Mouse (Mus musculus): ENCODE data around the gene Gm20388. TPM values are rescaled to one million over a fixed set of nuclear protein-coding genes. Genes with fewer than 3 reads are reported as not detected.

Gene Gm20388
- polyA plus RNA-seq, 2 experiments = 8.5 TPM; not detected in 1

DNA sequence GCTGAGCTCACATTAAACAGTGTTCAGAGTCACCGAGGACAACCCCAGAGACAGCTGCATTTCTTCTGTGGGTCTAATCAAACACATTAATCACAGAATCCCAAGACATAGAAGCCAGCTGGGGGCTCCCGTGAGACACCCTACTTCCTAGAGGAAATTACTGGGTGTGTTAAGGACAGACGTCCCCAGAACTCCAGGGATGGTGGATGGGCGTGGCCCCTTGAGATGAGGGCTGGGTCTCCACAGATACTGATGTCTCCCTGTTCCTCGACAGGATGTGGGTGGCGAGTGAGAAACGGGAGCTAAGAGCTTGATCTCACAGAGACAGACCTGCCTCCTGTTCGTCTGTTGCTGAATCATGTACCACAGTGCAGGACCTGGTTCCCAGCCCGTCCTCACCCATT lies 2432.2 kb downstream of the Gm20388 start:
- Histone ChIP-seq H3K27ac (no peak overlapping the region), H3K9me3 (ENCODE audit: control insufficient read depth, low read length) (no peaks in the 10 kb centered on the region), H3K27me3 (ENCODE audit: control insufficient read depth, insufficient read depth, low read length) (no peaks in the 10 kb centered on the region), H3K4me2 (ENCODE audit: low read depth) (peak overlapping the region; percentile 73), H3K4me3 (ENCODE audit: insufficient read depth in 1 of 2, low read depth in 2 of 2, low read length in 2 of 2) (no peak overlapping the region; a peak in 1 of 4 replicates), H3K4me1 (replicated peaks; ENCODE audit: control insufficient read depth in 2 of 2, insufficient read depth in 2 of 2, low read length in 1 of 2) (peaks cover 36 to 50% of the 10 kb centered on the region in 2 experiments), H3K36me3 (replicated peaks; ENCODE audit: control insufficient read depth, insufficient read depth, low read depth) (peaks cover 12% of the 10 kb centered on the region), H3K9ac (replicated peaks) (peak overlapping the region; percentile 17; the same call in 1 of the 2 replicates)
- ATAC-seq (ENCODE audit: insufficient read depth) (peak; percentile 26), DNase-seq (ENCODE audit: low read depth in 3 of 3, low spot score in 3 of 3) (no peak)
- under 1% methylated on average over 9 of the region's 9 CpGs for WGBS (ENCODE audit: insufficient replicate concordance)
- TF ChIP-seq EP300 (IDR thresholded peaks at IDR 0.05; ENCODE audit: low read depth) (no peak), CTCF (IDR thresholded peaks at IDR 0.05; ENCODE audit: low read depth) (no peak)

GRCm38 (mm10) chr8:122343341-122343740 lies 2432.7 kb downstream of the Gm20388 start:
- ATAC-seq (ENCODE audit: insufficient read depth) (no peak), DNase-seq (ENCODE audit: low read depth in 3 of 3, low spot score in 3 of 3) (no peak)
- H3K4me2 ChIP-seq (ENCODE audit: low read depth) = peak overlapping the region; percentile 73
- H3K9ac ChIP-seq (replicated peaks) = peak overlapping the region; percentile 55
- H3K4me1 ChIP-seq (replicated peaks; ENCODE audit: control insufficient read depth in 2 of 2, insufficient read depth in 2 of 2, low read length in 1 of 2) = peaks cover 36 to 50% of the 10 kb centered on the region in 2 experiments
- TF ChIP-seq EP300 (IDR thresholded peaks at IDR 0.05; ENCODE audit: low read depth) = no peak
- no peak for TF ChIP-seq CTCF (IDR thresholded peaks at IDR 0.05; ENCODE audit: low read depth)
- H3K27me3 ChIP-seq (ENCODE audit: control insufficient read depth, insufficient read depth, low read length) = no peaks in the 10 kb centered on the region
- H3K4me3 ChIP-seq (ENCODE audit: insufficient read depth in 1 of 2, low read depth in 2 of 2, low read length in 2 of 2) = peak overlapping the region; percentile 26 to 41; a peak in 3 of 4 replicates
- 6% methylated on average over 11 of the region's 11 CpGs for WGBS (ENCODE audit: insufficient replicate concordance)
- peak overlapping the region; percentile 24; the same call in 1 of the 2 replicates for H3K27ac ChIP-seq
- no peaks in the 10 kb centered on the region for H3K9me3 ChIP-seq (ENCODE audit: control insufficient read depth, low read length)
- peaks cover 7% of the 10 kb centered on the region for H3K36me3 ChIP-seq (replicated peaks; ENCODE audit: control insufficient read depth, insufficient read depth, low read depth)

GRCm38 (mm10) chr8:122343758-122344157 lies 2433.1 kb downstream of the Gm20388 start:
- WGBS (ENCODE audit: insufficient replicate concordance) = under 1% methylated on average over 14 of the region's 14 CpGs
- Histone ChIP-seq H3K27ac (peak overlapping the region; percentile 24; the same call in 1 of the 2 replicates), H3K4me3 (ENCODE audit: insufficient read depth in 1 of 2, low read depth in 2 of 2, low read length in 2 of 2) (peak overlapping the region; percentile 26 to 41; a peak in 3 of 4 replicates), H3K9me3 (ENCODE audit: control insufficient read depth, low read length) (no peaks in the 10 kb centered on the region), H3K27me3 (ENCODE audit: control insufficient read depth, insufficient read depth, low read length) (no peaks in the 10 kb centered on the region), H3K9ac (replicated peaks) (peak overlapping the region; percentile 55), H3K4me2 (ENCODE audit: low read depth) (peak overlapping the region; percentile 73), H3K4me1 (replicated peaks; ENCODE audit: control insufficient read depth in 2 of 2, insufficient read depth in 2 of 2, low read length in 1 of 2) (peaks cover 38 to 54% of the 10 kb centered on the region in 2 experiments), H3K36me3 (replicated peaks; ENCODE audit: control insufficient read depth, insufficient read depth, low read depth) (peaks cover 4% of the 10 kb centered on the region)
- peak; percentile 47 for ATAC-seq (ENCODE audit: insufficient read depth)
- TF ChIP-seq CTCF (IDR thresholded peaks at IDR 0.05; ENCODE audit: low read depth) = no peak
- TF ChIP-seq EP300 (IDR thresholded peaks at IDR 0.05; ENCODE audit: low read depth) = no peak
- DNase-seq (ENCODE audit: low read depth in 3 of 3, low spot score in 3 of 3) = no peak

DNA sequence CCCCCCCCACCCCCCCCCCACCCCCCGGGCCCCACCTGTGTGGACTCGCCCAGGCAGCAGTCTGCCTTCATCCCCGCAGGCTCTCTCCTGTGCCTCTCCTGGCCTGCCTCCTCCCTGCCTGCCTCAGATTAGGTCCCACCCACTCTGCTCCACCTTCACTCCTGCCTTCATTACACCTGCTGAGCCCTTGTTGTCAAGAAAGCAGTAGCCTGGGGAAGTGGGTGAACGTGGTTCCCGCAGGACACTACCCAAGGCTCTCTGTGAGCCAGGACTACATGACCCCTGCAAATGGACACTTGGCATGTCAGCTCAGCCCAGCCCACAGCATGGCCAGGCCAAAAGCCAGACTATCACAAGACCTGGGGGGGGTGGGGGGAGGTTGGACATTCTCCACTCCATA lies 2433.6 kb downstream of the Gm20388 start:
- no peak overlapping the region; the same call in 1 of the 2 replicates for H3K27ac ChIP-seq
- peak; percentile 71 for ATAC-seq (ENCODE audit: insufficient read depth)
- H3K4me1 ChIP-seq (replicated peaks; ENCODE audit: control insufficient read depth in 2 of 2, insufficient read depth in 2 of 2, low read length in 1 of 2) = peaks cover 43 to 59% of the 10 kb centered on the region in 2 experiments
- no peaks in the 10 kb centered on the region for H3K9me3 ChIP-seq (ENCODE audit: control insufficient read depth, low read length)
- WGBS (ENCODE audit: insufficient replicate concordance) = 7% methylated on average over 2 of the region's 5 CpGs
- H3K36me3 ChIP-seq (replicated peaks; ENCODE audit: control insufficient read depth, insufficient read depth, low read depth) = peaks cover under 1% of the 10 kb centered on the region
- H3K4me3 ChIP-seq (ENCODE audit: insufficient read depth in 1 of 2, low read depth in 2 of 2, low read length in 2 of 2) = no peak overlapping the region
- DNase-seq (ENCODE audit: low read depth in 3 of 3, low spot score in 3 of 3) = no peak
- H3K9ac ChIP-seq (replicated peaks) = peak overlapping the region; percentile 49; the same call in 1 of the 2 replicates
- peak overlapping the region; percentile 73 for H3K4me2 ChIP-seq (ENCODE audit: low read depth)
- TF ChIP-seq CTCF (IDR thresholded peaks at IDR 0.05; ENCODE audit: low read depth) (no peak), EP300 (IDR thresholded peaks at IDR 0.05; ENCODE audit: low read depth) (no peak)
- no peaks in the 10 kb centered on the region for H3K27me3 ChIP-seq (ENCODE audit: control insufficient read depth, insufficient read depth, low read length)

- peak overlapping the region; percentile 1; the same call in 1 of the 2 replicates for H3K4me2 ChIP-seq (ENCODE audit: low read depth)
- 23% methylated on average over 12 of the region's 12 CpGs for WGBS (ENCODE audit: insufficient replicate concordance)
- no peak for DNase-seq (ENCODE audit: low read depth in 3 of 3, low spot score in 3 of 3)
Measured at GRCm38 (mm10) chr8:122345181-122346095, 2434.8 kb downstream of the Gm20388 start.

More at GRCm38 (mm10) chr8:122345181-122346095, 2434.8 kb downstream of the Gm20388 start:
- H3K4me3 ChIP-seq (ENCODE audit: insufficient read depth in 1 of 2, low read depth in 2 of 2, low read length in 2 of 2) = no peak overlapping the region
- no peak overlapping the region for H3K27ac ChIP-seq
- no peak for ATAC-seq (ENCODE audit: insufficient read depth)
- TF ChIP-seq CTCF (IDR thresholded peaks at IDR 0.05; ENCODE audit: low read depth) (no peak), EP300 (IDR thresholded peaks at IDR 0.05; ENCODE audit: low read depth) (no peak)
- H3K36me3 ChIP-seq (replicated peaks; ENCODE audit: control insufficient read depth, insufficient read depth, low read depth) = no peaks in the 10 kb centered on the region
- no peaks in the 10 kb centered on the region for H3K27me3 ChIP-seq (ENCODE audit: control insufficient read depth, insufficient read depth, low read length)
- H3K9me3 ChIP-seq (ENCODE audit: control insufficient read depth, low read length) = no peaks in the 10 kb centered on the region
- H3K9ac ChIP-seq (replicated peaks) = no peak overlapping the region; the same call in 1 of the 2 replicates
- peaks cover 54 to 70% of the 10 kb centered on the region in 2 experiments for H3K4me1 ChIP-seq (replicated peaks; ENCODE audit: control insufficient read depth in 2 of 2, insufficient read depth in 2 of 2, low read length in 1 of 2)

All from liver, embryonic 14.5 days (tissue).